8 mouse cellular contexts compared by ENCODE assay signal in the genomic region with DNA sequence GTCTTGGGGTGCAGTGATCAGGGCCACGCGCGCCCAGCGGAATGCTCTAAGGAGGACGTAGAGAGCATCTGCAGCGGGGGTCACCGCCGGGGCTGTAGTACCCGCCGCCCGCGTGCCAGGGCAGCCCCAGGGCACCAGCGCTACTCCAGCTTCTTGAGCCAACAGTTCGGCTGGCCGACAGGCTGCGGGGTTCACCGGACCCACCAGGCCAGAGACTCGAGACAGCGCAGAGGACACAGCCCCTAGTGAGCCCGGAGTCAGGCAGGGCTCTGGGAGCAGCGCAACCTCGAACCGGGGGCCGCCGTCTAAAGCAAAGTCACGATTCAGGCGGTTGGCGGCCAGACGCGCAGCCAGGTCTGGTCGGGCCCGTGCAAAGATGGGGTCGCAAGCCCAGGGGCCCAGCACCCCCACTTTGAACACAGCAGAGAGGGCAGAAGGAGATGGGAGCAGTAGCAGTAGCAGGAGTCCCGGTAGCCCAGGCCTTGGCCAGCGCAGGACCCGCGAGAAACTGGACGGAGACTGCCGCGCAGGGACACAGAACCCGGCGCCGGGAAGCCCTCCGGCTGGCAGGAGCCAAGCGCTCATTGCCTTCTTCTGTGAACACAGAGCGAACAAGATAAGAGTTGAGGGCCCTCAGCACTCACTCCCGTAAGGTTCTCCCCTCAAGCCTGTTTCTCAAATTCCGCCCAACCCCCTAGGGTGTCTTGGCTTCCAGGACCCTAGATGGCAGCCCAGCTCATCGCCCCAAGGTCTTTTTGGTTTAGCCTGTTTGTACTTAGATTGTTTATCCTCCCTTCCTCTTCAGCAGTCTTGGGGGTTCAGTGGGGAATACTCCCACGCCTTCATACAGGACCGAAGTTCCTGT. TPM values are rescaled to one million over a fixed set of nuclear protein-coding genes. Genes with fewer than 3 reads are reported as not detected.
A peak's percentile ranks its signal among the peaks of the same experiment; 100 is the strongest.
DNase-seq lines count a peak whose midpoint lies in the region; ATAC-seq and TF ChIP-seq lines count a peak whose summit lies in the region.

No protein-coding gene starts in this region.

- H3K4me3 ChIP-seq in kidney, postnatal 0 days (replicated peaks; ENCODE audit: low read depth, low read length) = peak overlapping the region; percentile 36
- peak overlapping the region; percentile 48 for H3K4me3 ChIP-seq in hindbrain, embryonic 13.5 days
- peak overlapping the region; percentile 56 for H3K4me3 ChIP-seq in midbrain, embryonic 16.5 days (ENCODE audit: low read depth, low read length)

- DNase-seq in kidney, postnatal 0 days (ENCODE audit: low spot score) = no peak
- no peak for DNase-seq in kidney, adult 11 months
- peak; percentile 31 for DNase-seq in embryo, embryonic 9.5 days (ENCODE audit: extremely low spot score)
- DNase-seq in yolk sac, embryonic 10.5 days (ENCODE audit: low spot score) = no peak
- DNase-seq in adrenal gland, postnatal 14 days = no peak
- DNase-seq in left cerebral cortex, postnatal 14 days (ENCODE audit: low spot score in 2 of 2) = no peak

- no peaks in the 10 kb centered on the region for H3K9me3 ChIP-seq in kidney, postnatal 0 days (replicated peaks; ENCODE audit: low read length)
- no peaks in the 10 kb centered on the region for H3K9me3 ChIP-seq in hindbrain, embryonic 13.5 days
- H3K9me3 ChIP-seq in midbrain, embryonic 16.5 days (replicated peaks; ENCODE audit: control insufficient read depth, low read length, poor library complexity, severe bottlenecking) = no peaks in the 10 kb centered on the region

- H3K9ac ChIP-seq in kidney, postnatal 0 days (ENCODE audit: low read depth, low read length) = peak overlapping the region; percentile 56
- peak overlapping the region; percentile 73 for H3K9ac ChIP-seq in hindbrain, embryonic 13.5 days
- peak overlapping the region; percentile 76 for H3K9ac ChIP-seq in midbrain, embryonic 16.5 days (ENCODE audit: low read depth, low read length)

- H3K4me1 ChIP-seq in kidney, postnatal 0 days (replicated peaks; ENCODE audit: insufficient read depth, low read length) = peaks cover 6% of the 10 kb centered on the region; the same call in 1 of the 2 replicates
- H3K4me1 ChIP-seq in hindbrain, embryonic 13.5 days (replicated peaks) = peaks cover 21% of the 10 kb centered on the region
- H3K4me1 ChIP-seq in midbrain, embryonic 16.5 days (ENCODE audit: control insufficient read depth, insufficient read depth, low read length) = peaks cover 10% of the 10 kb centered on the region; the same call in 1 of the 2 replicates

- 0 out of 2 replicates have a peak, but pooled peaks cover 5% of the 10 kb centered on the region for H3K27me3 ChIP-seq in kidney, postnatal 0 days (ENCODE audit: insufficient read depth, low read length)
- peaks cover 51% of the 10 kb centered on the region for H3K27me3 ChIP-seq in hindbrain, embryonic 13.5 days
- H3K27me3 ChIP-seq in midbrain, embryonic 16.5 days (ENCODE audit: control insufficient read depth, insufficient read depth, low read depth, low read length) = peaks cover 13% of the 10 kb centered on the region

- ATAC-seq in kidney, postnatal 0 days (replicated peaks; ENCODE audit: low FRiP score, low read depth) = no peak
- ATAC-seq in hindbrain, embryonic 13.5 days (ENCODE audit: low FRiP score) = no peak
- 0 out of 2 replicates have a peak, but pooled peaks have one; percentile 16 for ATAC-seq in midbrain, embryonic 16.5 days

- no peaks in the 10 kb centered on the region for H3K36me3 ChIP-seq in kidney, postnatal 0 days (ENCODE audit: insufficient read depth, low read length)
- H3K36me3 ChIP-seq in hindbrain, embryonic 13.5 days = no peaks in the 10 kb centered on the region
- H3K36me3 ChIP-seq in midbrain, embryonic 16.5 days (ENCODE audit: control insufficient read depth, insufficient read depth, low read length) = no peaks in the 10 kb centered on the region

- intact Hi-C loops in left cerebral cortex, postnatal 14 days (cut with DNase I) = no loop called here

- peak overlapping the region; percentile 77 for H3K4me2 ChIP-seq in kidney, postnatal 0 days (ENCODE audit: low read length)
- peak overlapping the region; percentile 78 for H3K4me2 ChIP-seq in hindbrain, embryonic 13.5 days
- peak overlapping the region; percentile 85 for H3K4me2 ChIP-seq in midbrain, embryonic 16.5 days (ENCODE audit: low read length)

- TF ChIP-seq CTCF in kidney, postnatal 0 days (IDR thresholded peaks at IDR 0.05; ENCODE audit: low read depth) = no peak

- WGBS in kidney, postnatal 0 days = 9% methylated on average over 50 of the region's 51 CpGs
- WGBS in hindbrain, embryonic 13.5 days = 3% methylated on average over 51 of the region's 51 CpGs
- 3% methylated on average over 49 of the region's 51 CpGs for WGBS in midbrain, embryonic 16.5 days

- peak overlapping the region; percentile 60 for H3K27ac ChIP-seq in kidney, postnatal 0 days
- peak overlapping the region; percentile 79 for H3K27ac ChIP-seq in hindbrain, embryonic 13.5 days
- H3K27ac ChIP-seq in midbrain, embryonic 16.5 days (ENCODE audit: low read length) = peak overlapping the region; percentile 85

RNA-seq across cellular contexts. Expression of a gene that starts 0.5 kb away (rescaled TPM):
- polyA plus RNA-seq in kidney, postnatal 0 days (2015; fragmentation: Nextera tagmentation; extraction: Ambion mirVana) = 0.13 and 0.24 TPM in 2 replicates
- polyA plus RNA-seq in hindbrain, embryonic 13.5 days (2015; fragmentation: Nextera tagmentation; extraction: Ambion mirVana) = 0.21 and 0.30 TPM in 2 replicates
- polyA plus RNA-seq in midbrain, embryonic 16.5 days (2015; fragmentation: Nextera tagmentation; extraction: Ambion mirVana) = 0.51 and 0.67 TPM in 2 replicates
- not detected in 2 replicates for total RNA-seq in adrenal gland, postnatal 14 days (2021)
- under 1 TPM; 0.40 to 0.80 TPM for total RNA-seq in left cerebral cortex, postnatal 14 days (2021)

RNA-seq across cellular contexts. Expression of a gene that starts 38.6 kb away (rescaled TPM):
- polyA plus RNA-seq in kidney, postnatal 0 days (2015; fragmentation: Nextera tagmentation; extraction: Ambion mirVana) = 0.17 and 0.61 TPM in 2 replicates
- 0.12 and 0.16 TPM in 2 replicates for polyA plus RNA-seq in hindbrain, embryonic 13.5 days (2015; fragmentation: Nextera tagmentation; extraction: Ambion mirVana)
- 0.59 and 0.72 TPM in 2 replicates for polyA plus RNA-seq in midbrain, embryonic 16.5 days (2015; fragmentation: Nextera tagmentation; extraction: Ambion mirVana)
- 0.19 TPM in 1 of 2 replicates, not detected in the other for total RNA-seq in adrenal gland, postnatal 14 days (2021)
- total RNA-seq in left cerebral cortex, postnatal 14 days (2021) = 1 to 10 TPM; 3.7 to 4.1 TPM
